Mouse (Mus musculus) lung, adult 18-20 months (tissue): ENCODE results near the gene BC049352.

Experiments used
- DNase-seq, 2 experiments: peaks; one replicate each; pipeline ENCODE4 v3.0.0; 2022; ENCODE audit warnings: mixed read lengths in 2 of 2

BC049352 gene

GRCm38 (mm10) chr9:45181770-45182169 lies at the start of gene BC049352:
BC049352 (plus strand) TSS chr9:45182007.
- peak; percentile 17 to 31 for DNase-seq

DNA sequence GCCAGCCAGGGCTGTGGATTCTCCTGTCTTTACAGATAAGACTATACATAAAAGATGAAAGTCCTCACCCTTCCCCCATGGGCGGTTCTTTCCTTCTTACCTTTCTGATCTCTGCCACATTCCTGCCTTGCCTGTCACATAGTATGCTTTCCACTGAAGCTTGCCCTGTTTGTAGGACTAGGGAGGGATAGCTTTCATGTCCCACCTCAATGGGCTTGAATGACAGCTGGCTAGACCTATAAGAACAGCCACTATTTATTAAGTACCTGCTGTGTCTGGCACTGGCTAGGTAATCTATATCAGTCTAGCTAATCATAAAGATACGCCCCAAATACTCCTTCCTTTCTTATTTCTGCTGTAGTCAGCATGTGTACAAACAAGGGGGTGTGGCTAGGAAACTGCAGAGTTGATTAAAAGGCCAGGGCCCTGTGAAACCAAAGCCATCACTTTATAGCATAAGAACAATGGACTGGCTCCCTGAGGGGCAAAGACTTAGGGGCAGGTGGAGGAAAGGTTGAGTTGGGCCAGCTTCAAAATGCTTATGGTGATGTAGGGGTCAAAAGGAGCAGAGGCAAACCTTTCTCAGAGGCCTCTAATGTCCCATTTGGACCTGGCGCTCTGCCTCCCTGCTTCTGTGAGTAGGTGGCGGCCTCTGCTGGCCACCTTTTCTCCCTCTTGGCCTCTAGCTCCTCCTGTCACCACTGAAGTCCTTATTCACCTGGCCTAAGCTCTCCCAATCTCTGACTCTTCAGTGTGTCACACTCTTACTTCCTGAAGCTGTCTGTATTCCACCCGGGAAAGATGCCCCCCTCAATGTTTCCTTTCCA lies 48.1 kb upstream of the BC049352 start:
- peak; percentile 43 to 58 for DNase-seq

DNA sequence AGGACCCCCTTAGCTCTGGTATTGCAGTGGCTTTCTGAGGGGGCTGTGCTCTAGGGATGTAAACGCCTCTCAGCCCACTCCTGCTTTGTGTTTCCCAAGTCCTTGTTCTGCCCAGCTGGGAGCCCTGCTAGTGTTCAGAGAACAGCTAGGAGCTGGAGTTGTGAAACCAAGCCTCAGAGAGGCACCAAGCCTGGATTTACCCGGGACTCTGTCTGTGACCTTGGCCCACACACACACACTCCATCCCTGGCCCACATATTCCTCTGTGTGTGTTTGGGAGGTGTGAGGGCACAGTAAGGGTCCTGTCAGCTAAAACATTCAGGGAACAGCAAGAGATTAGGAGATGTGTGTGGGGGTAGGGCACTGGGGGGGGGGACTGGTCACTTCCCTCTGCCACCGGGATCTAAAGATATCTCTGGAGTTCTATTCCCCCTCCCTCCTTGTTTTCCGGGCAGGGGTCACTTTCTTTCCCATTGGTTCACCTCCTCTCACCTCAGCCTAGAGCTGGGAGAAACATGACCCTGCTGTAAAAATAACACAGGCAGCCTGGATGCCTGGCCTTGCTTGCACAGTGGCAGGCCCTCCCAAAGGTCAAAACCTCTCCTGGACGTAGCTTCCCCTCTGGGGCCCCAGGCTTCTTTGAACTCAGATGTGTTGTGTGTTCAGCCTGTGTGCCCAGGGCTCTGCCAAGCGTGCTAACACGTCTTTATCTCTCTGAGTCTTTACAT lies 45.2 kb upstream of the BC049352 start:
- no peak for DNase-seq

DNA sequence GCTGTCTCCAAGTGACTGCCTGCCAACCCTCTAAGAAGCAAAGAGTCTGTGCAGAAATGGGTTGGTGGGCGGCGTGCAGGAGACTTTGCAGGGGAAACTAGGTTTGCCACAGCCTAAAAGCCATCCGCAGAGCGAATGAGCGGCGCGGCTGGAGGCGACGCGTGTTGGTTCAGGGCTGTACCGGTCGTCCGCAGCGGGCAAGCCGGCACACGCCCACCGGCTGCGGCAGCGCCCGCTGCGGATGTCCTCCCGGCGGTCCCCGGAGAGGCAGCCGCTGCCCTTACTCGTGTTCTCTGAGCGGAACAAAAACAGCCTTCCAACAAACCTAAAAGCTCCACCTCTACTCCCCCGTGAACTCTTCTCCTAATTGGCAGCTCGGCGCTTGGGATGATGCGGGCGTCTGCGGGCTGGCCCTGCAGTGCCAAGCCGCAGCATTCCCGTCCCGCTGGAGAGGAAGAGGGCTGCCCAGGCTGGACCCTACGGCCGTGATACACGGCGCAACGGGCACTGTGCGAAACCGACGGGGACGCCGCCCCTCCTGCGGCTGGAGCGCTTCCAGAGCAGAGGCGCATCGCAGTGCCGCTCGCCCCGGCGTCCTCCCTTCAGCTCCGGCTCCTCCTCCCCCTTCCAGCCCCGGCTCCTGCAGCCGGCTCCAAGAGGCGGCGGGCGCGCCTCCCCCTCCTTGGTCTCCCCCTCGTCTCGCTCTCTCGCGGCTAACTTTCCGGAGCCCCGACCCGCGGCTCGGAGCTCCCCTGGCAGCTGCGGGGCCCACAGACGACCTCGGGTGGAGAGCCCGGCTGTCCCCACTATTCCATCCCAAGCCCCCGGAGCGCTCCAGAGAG lies 43.4 kb upstream of the BC049352 start, which contains the start of gene Scn4b:
Scn4b (plus strand) TSS at position 205 of the 842 bp plus-strand sequence.
- no peak for DNase-seq

DNA sequence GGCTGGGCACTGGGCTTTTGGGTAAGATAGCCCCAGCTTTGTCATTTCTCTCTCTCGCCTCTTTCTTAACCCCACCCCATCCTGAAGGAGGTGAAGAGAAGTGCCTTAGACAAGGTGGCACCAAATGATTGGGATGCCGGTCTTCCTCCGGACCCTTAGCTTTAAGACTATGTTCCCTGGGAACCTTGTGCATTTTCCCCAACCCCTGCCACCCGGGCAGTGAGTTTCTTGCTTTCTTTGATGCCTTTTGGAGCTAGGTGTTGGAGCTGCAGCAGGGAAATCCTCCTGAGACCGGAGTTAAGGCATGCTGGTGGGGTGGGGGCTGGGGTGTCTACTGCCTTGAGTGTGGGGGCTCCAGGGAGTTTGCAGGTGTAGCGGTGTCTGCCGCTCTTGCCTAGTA lies 42.7 kb upstream of the BC049352 start:
- DNase-seq, result no peak

DNA sequence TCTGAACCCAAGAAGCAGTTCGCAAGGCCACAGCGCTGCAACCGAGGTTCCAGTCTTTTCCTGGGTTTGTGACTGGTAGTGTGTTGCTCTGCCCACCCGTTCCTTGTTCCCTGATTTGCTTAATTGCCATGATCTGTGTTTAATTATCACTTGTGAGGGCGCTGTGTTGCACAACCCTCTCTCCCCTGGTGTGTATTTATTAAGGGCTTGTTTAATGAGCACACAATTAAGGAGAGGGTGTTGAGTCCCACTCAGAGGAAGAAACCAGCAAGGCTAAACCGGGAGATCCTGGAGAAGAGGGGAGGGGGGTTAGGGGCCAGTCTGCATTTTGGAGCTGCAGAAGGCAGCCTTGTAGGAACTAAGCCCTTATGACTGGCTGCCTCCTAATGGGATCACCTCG lies 40.9 kb upstream of the BC049352 start:
- DNase-seq, result no peak

DNA sequence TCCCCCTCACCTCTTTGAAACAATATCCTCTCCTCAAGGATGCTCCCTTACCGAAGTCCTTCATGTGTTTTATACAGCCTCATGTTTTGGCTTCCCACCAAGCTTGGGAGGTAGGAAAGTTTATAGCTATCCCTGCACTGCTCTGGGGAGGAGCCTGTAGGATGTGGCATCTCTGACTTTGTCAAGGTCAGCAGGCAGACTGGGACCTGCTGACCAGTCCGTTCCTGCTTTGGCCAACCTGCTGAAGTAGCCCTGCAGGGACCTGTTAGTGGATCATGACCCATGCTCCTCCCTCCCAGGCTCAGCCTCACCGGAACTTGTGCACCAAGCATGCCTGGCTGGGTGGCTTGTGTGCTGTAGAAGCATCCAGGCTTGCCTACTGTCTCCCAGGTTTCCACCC lies 39.1 kb upstream of the BC049352 start:
- no peak for DNase-seq

DNA sequence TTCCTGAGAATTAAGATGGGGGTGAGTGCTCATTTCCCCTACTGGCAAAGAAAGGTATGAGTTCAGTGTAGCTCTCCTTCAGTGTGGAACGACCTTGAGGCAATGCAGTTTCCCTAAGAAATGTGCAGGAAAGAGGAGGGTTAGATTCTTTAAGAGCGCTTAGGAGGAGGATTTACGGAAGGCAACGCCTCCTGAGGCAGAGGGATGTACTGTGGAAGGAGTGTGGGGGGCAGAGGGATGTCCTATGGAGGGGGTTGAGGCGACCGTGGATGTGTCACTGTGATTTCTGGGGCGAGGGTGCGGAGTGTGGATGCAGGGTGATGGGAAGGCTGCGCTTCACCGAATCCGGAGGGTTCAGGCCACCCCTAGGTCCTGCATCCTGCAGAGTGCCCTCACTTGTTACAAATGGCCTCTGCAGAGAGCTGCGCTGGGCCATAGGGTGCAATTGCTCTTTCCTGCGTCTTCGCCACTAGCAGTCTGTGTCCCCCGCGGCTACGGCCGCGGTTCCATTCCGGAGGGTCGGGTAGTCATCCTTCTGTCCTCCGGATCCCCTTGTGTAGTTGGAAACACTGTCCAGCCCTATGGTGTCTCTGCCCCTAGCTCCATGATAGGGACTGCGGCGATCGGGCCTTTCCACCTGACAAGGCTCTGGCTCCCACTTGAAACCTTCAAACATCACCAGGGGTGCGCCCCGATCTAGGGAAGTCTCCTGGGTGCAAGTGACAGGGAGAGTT lies 36.1 kb upstream of the BC049352 start:
- DNase-seq, result no peak

DNA sequence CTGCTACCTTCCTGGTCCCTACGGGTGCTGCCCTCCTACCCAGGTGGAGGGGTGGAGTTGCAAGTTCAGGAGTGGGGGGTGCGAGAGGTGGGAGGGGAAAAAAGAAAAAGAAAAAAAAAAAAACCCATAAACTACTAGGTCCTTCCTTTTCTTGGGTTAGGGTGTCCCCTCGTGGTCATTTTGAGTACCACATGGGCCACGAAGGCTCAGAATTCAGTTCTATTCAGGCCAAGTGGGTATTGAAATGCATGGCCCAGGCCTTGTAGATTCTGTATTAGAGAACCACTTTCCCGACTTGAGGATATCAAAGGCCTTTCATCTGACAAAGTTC lies 35.6 kb upstream of the BC049352 start:
- peak; percentile 41 to 50 for DNase-seq

GRCm38 (mm10) chr9:45150933-45151332 lies 30.9 kb upstream of the BC049352 start:
- DNase-seq, result no peak

- DNase-seq, result no peak
Observed at GRCm38 (mm10) chr9:45153361-45153760, 28.4 kb upstream of the BC049352 start.

- DNase-seq, result no peak
Observed at GRCm38 (mm10) chr9:45167903-45168302, 13.9 kb upstream of the BC049352 start.

DNA sequence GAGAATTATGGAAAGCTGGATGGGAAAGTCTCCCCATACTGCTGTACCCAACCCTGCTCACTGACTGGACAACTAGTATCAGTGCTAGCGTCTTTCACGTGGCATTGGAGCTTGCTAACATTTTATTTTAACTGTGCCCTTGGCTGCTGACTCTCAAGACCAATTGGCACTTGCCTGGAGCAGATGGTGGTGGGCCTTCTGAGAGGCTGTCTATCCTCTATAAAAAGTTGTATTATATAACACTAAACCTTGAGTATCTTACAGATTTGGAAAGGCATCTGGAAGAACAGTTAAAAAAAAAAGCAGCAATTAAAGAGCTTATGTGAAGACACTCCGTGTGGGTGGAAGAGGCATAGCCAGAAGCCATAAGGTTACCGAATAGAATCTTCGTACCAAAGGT lies 11.7 kb upstream of the BC049352 start:
- DNase-seq, result no peak

DNA sequence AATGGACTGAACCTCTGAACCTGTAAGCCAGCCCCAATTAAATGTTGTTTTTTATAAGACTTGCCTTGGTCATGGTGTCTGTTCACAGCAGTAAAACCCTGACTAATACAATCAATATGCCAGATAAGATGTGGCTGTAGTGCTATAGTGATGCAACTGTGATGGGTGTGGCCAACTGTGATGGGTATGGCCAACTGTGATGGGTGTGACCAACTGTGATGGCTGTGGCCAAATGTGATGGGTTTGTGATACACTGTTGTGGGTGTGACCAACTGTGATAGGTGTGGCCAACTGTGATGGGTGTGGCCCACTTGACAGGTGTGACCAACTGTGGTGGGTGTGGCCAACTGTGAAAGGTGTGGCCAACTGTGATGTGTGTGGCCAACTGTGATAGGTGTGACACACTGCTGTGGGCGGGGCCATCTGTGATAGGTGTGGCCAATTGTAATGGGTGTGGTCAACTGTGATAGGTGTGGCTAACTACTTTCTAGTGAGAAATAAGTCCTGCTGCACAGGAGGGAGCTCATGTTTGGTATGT lies 10.7 kb upstream of the BC049352 start:
- no peak for DNase-seq

- no peak for DNase-seq
Observed at GRCm38 (mm10) chr9:45173475-45173874, 8.3 kb upstream of the BC049352 start.

DNA sequence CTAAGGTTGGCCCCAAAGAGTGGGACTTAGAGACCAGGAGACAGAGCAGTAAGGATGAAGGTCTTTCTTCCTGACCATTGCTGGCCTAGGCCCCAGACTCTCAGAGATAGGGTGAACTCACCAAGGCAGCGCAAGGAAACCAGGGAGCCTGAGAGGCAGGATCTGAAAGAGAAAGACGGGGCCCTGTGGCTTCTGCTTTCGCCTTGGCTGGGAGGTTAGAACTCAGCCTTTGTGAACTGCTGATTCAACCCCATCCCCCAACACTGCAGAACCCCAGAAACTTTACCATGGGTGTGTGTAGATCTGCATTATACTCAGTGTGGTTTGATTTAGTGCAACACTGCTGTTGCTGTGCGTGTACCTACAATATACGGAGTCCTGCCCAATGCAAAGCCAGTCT lies 2.5 kb upstream of the BC049352 start:
- no peak for DNase-seq

DNA sequence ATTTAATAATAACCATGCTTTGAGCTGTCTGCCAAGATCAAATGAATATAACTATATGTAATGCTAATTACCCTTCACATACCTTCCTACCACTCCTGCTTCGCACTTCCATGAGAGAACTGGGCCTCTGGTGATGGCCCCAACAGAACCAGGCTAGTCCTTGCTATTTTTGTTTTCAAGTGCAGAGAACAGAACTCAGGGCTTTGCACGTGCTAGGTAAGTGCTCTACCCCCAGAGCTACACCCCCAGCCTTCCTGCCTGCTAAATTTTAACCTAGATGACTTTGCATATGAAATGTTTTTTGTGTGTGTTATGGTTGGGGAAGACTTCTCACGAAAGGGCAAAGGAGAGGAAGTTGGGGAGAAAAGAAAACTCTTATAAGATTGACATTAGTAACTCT lies 714 bp downstream of the BC049352 start:
- DNase-seq, result no peak

DNA sequence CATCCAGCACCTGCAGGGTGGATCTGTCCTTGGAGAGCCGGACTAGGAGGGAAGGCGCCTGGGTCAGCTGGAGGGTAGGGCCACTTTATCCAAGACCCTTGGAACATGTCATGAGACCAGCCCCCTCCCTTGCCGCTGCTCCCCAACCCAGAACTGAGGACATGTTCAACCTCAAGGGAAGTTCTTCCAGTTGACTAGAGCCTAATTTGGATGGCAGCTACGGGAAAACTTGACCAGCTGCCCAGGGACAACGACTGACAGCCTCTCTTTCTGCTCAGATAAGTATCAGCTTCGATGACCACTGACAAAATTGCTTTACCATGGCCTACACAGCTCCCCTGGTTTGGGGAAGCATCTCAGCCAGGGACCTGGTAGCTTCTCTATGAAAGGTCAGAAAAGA lies 1.5 kb downstream of the BC049352 start:
- DNase-seq, result no peak

- no peak for DNase-seq
Observed at GRCm38 (mm10) chr9:45185250-45185649, 3.4 kb downstream of the BC049352 start.

DNA sequence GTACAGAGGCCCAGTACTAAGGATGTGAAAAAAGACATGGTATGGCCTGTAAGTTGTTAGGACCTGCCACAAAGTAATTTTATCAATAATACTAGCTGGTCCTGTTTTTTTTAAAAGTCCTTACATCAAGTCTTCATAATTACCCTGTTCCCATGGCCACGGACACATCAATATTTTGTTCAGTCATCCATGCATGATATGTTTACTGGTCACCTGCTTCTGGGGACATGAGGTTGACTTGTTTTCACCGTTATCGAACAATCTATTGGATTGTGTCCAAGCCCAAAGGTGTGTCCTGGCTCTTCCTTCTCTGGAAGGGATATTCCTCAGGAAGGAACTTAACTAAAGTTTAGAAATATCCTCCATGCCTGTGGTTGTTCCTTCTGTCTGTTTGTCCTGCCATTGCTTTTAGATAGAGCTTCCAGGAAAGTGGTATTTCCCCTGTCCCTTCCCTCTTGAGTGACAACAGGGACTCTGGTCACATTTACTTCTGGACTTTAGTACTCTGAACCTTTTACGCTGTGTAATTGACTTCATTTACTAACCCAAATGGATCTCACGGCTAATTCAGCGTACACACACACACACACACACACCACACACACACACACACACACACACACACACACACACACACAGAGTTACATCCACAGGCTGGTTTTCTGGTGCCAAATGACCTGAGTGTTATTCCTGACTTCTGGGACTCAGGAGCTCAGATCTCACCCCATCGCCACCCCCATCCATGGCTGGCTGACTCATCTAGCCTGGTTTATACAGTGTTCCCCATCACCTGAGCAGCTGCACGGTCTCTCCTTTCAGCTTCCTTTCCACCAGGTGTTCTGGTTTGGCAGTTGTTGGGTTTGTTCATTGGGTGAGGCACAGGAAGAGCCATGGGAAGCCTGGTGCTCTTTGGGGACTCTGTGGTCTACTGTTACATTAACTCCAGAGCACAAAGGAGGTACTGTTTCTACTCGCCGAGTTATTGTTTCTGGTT lies 7.1 kb downstream of the BC049352 start:
- no peak for DNase-seq

DNA sequence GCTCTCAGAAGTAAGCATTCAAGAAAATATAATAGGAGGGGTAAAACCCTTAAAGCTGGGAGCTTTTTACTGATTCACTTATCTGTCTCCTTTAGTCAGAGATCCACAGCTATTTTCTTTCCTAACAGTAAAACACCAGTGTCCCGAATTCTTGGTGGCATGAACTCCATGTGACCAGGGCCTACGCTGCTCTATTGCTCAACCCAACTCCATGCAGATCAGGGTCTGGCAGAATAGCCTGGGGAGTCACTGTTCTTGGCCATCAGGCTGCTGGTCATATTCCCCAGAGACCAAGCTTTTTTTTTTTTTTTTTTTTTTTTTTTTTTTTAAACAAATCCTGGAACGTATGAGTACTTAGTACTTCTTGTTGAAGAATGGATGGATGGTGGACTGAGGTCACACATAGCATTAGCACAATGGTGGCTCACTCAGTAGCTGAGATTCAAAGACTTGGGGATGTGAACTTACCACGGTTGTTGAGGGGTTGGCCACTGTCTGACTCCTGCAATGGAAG lies 7.9 kb downstream of the BC049352 start:
- no peak for DNase-seq
